Mouse (Mus musculus): Measurements from ENCODE around the gene Grm8.

DNA sequence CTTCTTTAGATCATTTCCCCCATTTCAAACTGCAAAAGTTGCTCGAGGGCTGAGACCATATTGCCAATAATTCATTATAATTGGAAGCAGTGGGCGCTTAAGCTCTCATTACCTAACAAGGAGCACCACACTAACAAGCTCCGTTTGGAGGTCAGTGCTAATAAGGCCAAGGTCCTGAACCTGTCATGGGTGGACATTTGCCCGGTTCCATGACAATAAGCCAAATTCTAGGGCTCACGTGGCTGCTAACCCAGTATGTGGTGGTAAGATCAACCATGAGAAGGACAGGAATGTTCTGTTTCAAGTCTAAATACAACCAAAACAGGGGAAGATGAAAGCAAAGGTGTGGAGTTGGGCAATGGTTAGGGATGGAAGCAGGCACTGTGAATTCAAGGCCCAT lies 322.2 kb downstream of the Grm8 start:
- no peak for TF ChIP-seq USF2 (IDR thresholded peaks at IDR 0.05; ENCODE audit: borderline replicate concordance in 1 of 2, insufficient read depth in 1 of 2, low read depth in 1 of 2, low read length in 2 of 2)
- TF ChIP-seq POLR2A (IDR thresholded peaks at IDR 0.05; ENCODE audit: control insufficient read depth in 1 of 2, insufficient read depth in 1 of 2, low read depth in 1 of 2, low read length in 2 of 2, poor library complexity in 1 of 2), result no peak
- TF ChIP-seq CTCF (IDR thresholded peaks at IDR 0.05 in 2 of 3, conservative IDR thresholded peaks at IDR 0.05 in 1 of 3; ENCODE audit: control insufficient read depth in 1 of 3, insufficient read depth in 1 of 3, low read depth in 2 of 3, low read length in 3 of 3, poor library complexity in 1 of 3, severe bottlenecking in 1 of 3), result no peak
- TF ChIP-seq TAL1 (IDR thresholded peaks at IDR 0.05; ENCODE audit: low read length), result no peak
- no peak for TF ChIP-seq ZMIZ1 (IDR thresholded peaks at IDR 0.05; ENCODE audit: low read depth, low read length)
- no peak for TF ChIP-seq EP300 (IDR thresholded peaks at IDR 0.05; ENCODE audit: low read depth in 1 of 2, low read length in 2 of 2)
- TF ChIP-seq MAFK (IDR thresholded peaks at IDR 0.05; ENCODE audit: borderline replicate concordance, low read depth, low read length), result no peak
- TF ChIP-seq MAZ (IDR thresholded peaks at IDR 0.05; ENCODE audit: low read depth, low read length), result no peak
- TF ChIP-seq NRF1 (IDR thresholded peaks at IDR 0.05; ENCODE audit: insufficient read depth, low read depth, low read length, poor library complexity, severe bottlenecking), result no peak
- no peak for TF ChIP-seq KAT2A (conservative IDR thresholded peaks at IDR 0.05; ENCODE audit: low read depth, low read length)

All from MEL (cell line).